Mouse (Mus musculus) mature B cell (primary cell): ENCODE results near the gene Atg9b.

ENCODE experiments used
- in situ Hi-C: fragments of 300-500 bp; cut with MboI; formaldehyde crosslinking; loops from 2 replicates; pipeline ENCODE4 v1.14.3; 2019

The Atg9b gene

GRCm38 (mm10) chr5:24381486-24381885 lies 10.5 kb downstream of the Atg9b start:
- in situ Hi-C loops: no loop called here

- in situ Hi-C loops: no loop called here
These were observed 11.4 kb downstream of the Atg9b start for GRCm38 (mm10) chr5:24380499-24380898.

GRCm38 (mm10) chr5:24379501-24379900 lies 12.4 kb downstream of the Atg9b start:
- in situ Hi-C loops: no loop called here

GRCm38 (mm10) chr5:24378700-24379099 lies 13.2 kb downstream of the Atg9b start:
- in situ Hi-C loops: no loop called here

GRCm38 (mm10) chr5:24374666-24375328 lies 17.1 kb downstream of the Atg9b start:
- in situ Hi-C loops: no loop called here

GRCm38 (mm10) chr5:24374216-24374615 lies 17.7 kb downstream of the Atg9b start:
- in situ Hi-C loops: no loop called here

- in situ Hi-C loops: no loop called here
These were observed 18.1 kb downstream of the Atg9b start for GRCm38 (mm10) chr5:24373807-24374206.

- in situ Hi-C loops: no loop called here
These were observed 22.2 kb downstream of the Atg9b start for GRCm38 (mm10) chr5:24369767-24370166.

GRCm38 (mm10) chr5:24366426-24366825 lies 25.5 kb downstream of the Atg9b start:
- in situ Hi-C loops: no loop called here

- in situ Hi-C loops: no loop called here
These were observed 26.4 kb downstream of the Atg9b start for GRCm38 (mm10) chr5:24365528-24365927.

- in situ Hi-C loops: no loop called here
These were observed 27.0 kb downstream of the Atg9b start for GRCm38 (mm10) chr5:24364963-24365362.

GRCm38 (mm10) chr5:24364508-24364907 lies 27.4 kb downstream of the Atg9b start, which contains the start of gene Nos3:
Gene Nos3 (plus strand): TSS chr5:24364810.
- in situ Hi-C loops: no loop called here

GRCm38 (mm10) chr5:24364061-24364460 lies 27.9 kb downstream of the Atg9b start:
- in situ Hi-C loops: no loop called here

GRCm38 (mm10) chr5:24363467-24363866 lies 28.5 kb downstream of the Atg9b start:
- in situ Hi-C loops: no loop called here

GRCm38 (mm10) chr5:24360792-24361454 lies 31.0 kb downstream of the Atg9b start:
- in situ Hi-C loops: no loop called here

GRCm38 (mm10) chr5:24357461-24357860 lies 34.5 kb downstream of the Atg9b start:
- in situ Hi-C loops: no loop called here

- in situ Hi-C loops: no loop called here
These were observed 35.2 kb downstream of the Atg9b start for GRCm38 (mm10) chr5:24356764-24357163.

GRCm38 (mm10) chr5:24353327-24353726 lies 38.6 kb downstream of the Atg9b start:
- in situ Hi-C loops: no loop called here

GRCm38 (mm10) chr5:24352251-24352859 lies 39.6 kb downstream of the Atg9b start:
- in situ Hi-C loops: no loop called here

GRCm38 (mm10) chr5:24351701-24352171 lies 40.2 kb downstream of the Atg9b start:
- in situ Hi-C loops: no loop called here

- in situ Hi-C loops: no loop called here
These were observed 40.7 kb downstream of the Atg9b start, which contains the start of gene Kcnh2 for GRCm38 (mm10) chr5:24351278-24351677. Gene Kcnh2 (minus strand): TSS chr5:24351604.

GRCm38 (mm10) chr5:24350531-24351250 lies 41.3 kb downstream of the Atg9b start:
- in situ Hi-C loops: no loop called here
